Mouse (Mus musculus) intestine, embryonic 14.5 days (tissue): ENCODE results near the gene Rab5c. TPM values are rescaled to one million over a fixed set of nuclear protein-coding genes. Genes with fewer than 3 reads are reported as not detected.

Experiments
- ATAC-seq: fragments of 200-750 bp; cut with Nextera tagmentation; replicated peaks from 2 replicates; pipeline ENCODE4 v1.8.0; 2017; ENCODE audit warnings: low read depth, moderate number of reproducible peaks, moderate TSS enrichment, moderate library complexity; ENCODE audit not compliant: low FRiP score, low TSS enrichment
- DNase-seq: peaks from one replicate; pipeline ENCODE4 v3.0.0-alpha.2; 2018; ENCODE audit warnings: low spot score
- H3K27ac ChIP-seq: fragments of 300-500 bp; sonication (generic); 2 replicates; pipeline ENCODE4 v1.5.1; 2014; ENCODE audit warnings: low read depth, mild to moderate bottlenecking, control low read depth
- H3K27me3 ChIP-seq: fragments of 300-500 bp; sonication (generic); replicated peaks from 2 replicates; pipeline ENCODE4 v1.6.1; 2014; ENCODE audit warnings: low read length, control low read depth; ENCODE audit not compliant: control insufficient read depth, insufficient read depth
- H3K36me3 ChIP-seq: fragments of 300-500 bp; sonication (generic); 2 replicates; pipeline ENCODE4 v1.6.1; 2014; ENCODE audit warnings: low read length, control low read depth; ENCODE audit not compliant: control insufficient read depth, insufficient read depth
- H3K4me1 ChIP-seq: fragments of 300-500 bp; sonication (generic); replicated peaks from 2 replicates; pipeline ENCODE4 v1.6.1; 2014; ENCODE audit warnings: low read length, control low read depth, mixed read lengths; ENCODE audit not compliant: control insufficient read depth, insufficient read depth
- H3K4me2 ChIP-seq: fragments of 300-500 bp; sonication (generic); 2 replicates; pipeline ENCODE4 v1.6.1; 2014; ENCODE audit warnings: low read length
- H3K4me3 ChIP-seq: fragments of 300-500 bp; sonication (generic); 2 replicates; pipeline ENCODE4 v1.5.1; 2014; ENCODE audit warnings: low read depth, low read length, control low read depth, mixed read lengths
- H3K9ac ChIP-seq: fragments of 300-500 bp; sonication (generic); 2 replicates; pipeline ENCODE4 v1.6.1; 2014; ENCODE audit warnings: mild to moderate bottlenecking, low read length
- H3K9me3 ChIP-seq: fragments of 300-500 bp; sonication (generic); 2 replicates; pipeline ENCODE4 v1.6.1; 2016; ENCODE audit warnings: low read length, control low read depth; ENCODE audit not compliant: control insufficient read depth
- WGBS: fragments of 180-500 bp; shearing (Covaris S2); extraction: QIAGEN DNeasy Blood & Tissue Kit; methylation state at CpG from one replicate; pipeline ENCODE4 v1.1.7; 2014; 5-methylcytosine and 5-hydroxymethylcytosine counted together
- polyA plus RNA-seq: library from polyadenylated mRNA; unstranded; fragments of >200 nt; fragmentation: Nextera tagmentation; extraction: Ambion mirVana; gene quantifications from 2 replicates; pipeline ENCODE4 v1.2.1, GENCODE M21; 2014

The Rab5c gene
- polyA plus RNA-seq, 1 experiment from 2014 or later = 63.0 TPM

DNA sequence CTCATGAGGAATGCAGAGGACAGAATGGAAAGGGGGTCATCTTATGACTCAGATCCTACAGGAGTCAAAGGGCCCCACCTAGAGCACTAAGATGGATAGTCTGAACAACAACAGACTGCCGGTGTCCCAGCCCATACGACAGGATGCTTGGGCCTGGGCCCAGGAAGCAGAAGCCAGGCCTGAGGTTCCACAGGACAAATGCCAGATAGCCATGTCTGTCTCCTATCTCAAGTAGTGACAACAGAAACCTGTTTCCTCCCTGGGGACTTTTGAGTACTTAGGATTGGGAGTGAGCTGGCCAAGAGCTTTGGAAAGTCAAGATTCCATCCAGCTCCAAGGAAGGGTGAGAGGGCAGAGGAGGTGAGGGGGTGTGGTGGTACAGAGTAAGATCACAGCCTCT lies 66.1 kb downstream of the Rab5c start:
- H3K4me3 ChIP-seq = no peak overlapping the region
- H3K27me3 ChIP-seq = peaks cover 19% of the 10 kb centered on the region
- no peaks in the 10 kb centered on the region for H3K9me3 ChIP-seq
- no peak for DNase-seq
- WGBS = 49% methylated on average over 2 of the region's 2 CpGs
- H3K4me2 ChIP-seq = no peak overlapping the region
- no peak overlapping the region for H3K9ac ChIP-seq
- no peak for ATAC-seq
- no peaks in the 10 kb centered on the region for H3K4me1 ChIP-seq
- no peaks in the 10 kb centered on the region for H3K36me3 ChIP-seq
- no peak overlapping the region for H3K27ac ChIP-seq

DNA sequence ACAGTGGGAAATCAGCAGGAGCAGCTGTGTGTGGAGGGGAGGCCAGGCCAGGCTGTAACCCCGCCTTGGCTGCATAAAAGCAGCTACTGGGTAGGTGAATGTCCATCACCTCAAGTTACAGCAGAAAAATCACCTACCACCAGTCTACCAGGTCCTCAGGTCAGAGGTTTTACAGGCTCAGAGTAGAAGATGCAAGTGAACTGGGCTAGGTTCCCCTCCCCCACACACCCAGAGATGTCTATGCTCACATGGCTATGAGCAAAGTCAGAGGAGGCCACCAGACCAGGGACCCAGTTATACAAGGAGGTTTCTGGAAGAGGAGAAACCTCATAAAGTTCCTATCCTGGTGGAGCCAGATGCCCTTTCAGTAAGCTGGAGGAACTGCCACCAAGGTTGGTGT lies 67.0 kb downstream of the Rab5c start:
- H3K4me2 ChIP-seq = no peak overlapping the region
- H3K36me3 ChIP-seq = no peaks in the 10 kb centered on the region
- peaks cover 19% of the 10 kb centered on the region for H3K27me3 ChIP-seq
- no peak overlapping the region for H3K27ac ChIP-seq
- H3K4me3 ChIP-seq = no peak overlapping the region
- no peaks in the 10 kb centered on the region for H3K9me3 ChIP-seq
- no peak for DNase-seq
- no peak overlapping the region for H3K9ac ChIP-seq
- whole genome bisulfite sequencing = 85% methylated on average over 1 of the region's 1 CpGs
- no peak for ATAC-seq
- no peaks in the 10 kb centered on the region for H3K4me1 ChIP-seq

Other genes starting within 250 kb of the Rab5c start
- gene Acly, start 210.2 kb downstream of the Rab5c start, polyA plus RNA-seq = 164 and 177 TPM in 2 replicates
- 0.46 and 0.69 TPM in 2 replicates for gene Ttc25, start 192.6 kb downstream of the Rab5c start, polyA plus RNA-seq
- 34.7 and 39.2 TPM in 2 replicates for gene Cnp, start 163.3 kb downstream of the Rab5c start, polyA plus RNA-seq
- gene Nkiras2, start 119.0 kb downstream of the Rab5c start, polyA plus RNA-seq = 71.9 and 72.1 TPM in 2 replicates
- gene Dnajc7, start 118.0 kb downstream of the Rab5c start, polyA plus RNA-seq = 61.7 and 70.5 TPM in 2 replicates
- gene Zfp385c, start 45.8 kb downstream of the Rab5c start, polyA plus RNA-seq = 0.26 TPM in 1 of 2 replicates, not detected in the other
- 2.2 and 2.4 TPM in 2 replicates for gene Dhx58, start 33.9 kb downstream of the Rab5c start, polyA plus RNA-seq
- gene Kat2a, start 25.8 kb downstream of the Rab5c start, polyA plus RNA-seq = 55.5 and 60.0 TPM in 2 replicates
- gene Hspb9, start 24.4 kb downstream of the Rab5c start, polyA plus RNA-seq = 0.78 and 0.96 TPM in 2 replicates
- 0.27 and 0.41 TPM in 2 replicates for gene Kcnh4, start 21.7 kb upstream of the Rab5c start, polyA plus RNA-seq
- gene Hcrt, start 24.7 kb upstream of the Rab5c start, polyA plus RNA-seq = not detected in 2 replicates
- gene Ghdc, start 32.7 kb upstream of the Rab5c start, polyA plus RNA-seq = 3.5 and 3.6 TPM in 2 replicates
- gene Stat5b, start 112.5 kb upstream of the Rab5c start, polyA plus RNA-seq = 27.0 and 27.8 TPM in 2 replicates
- 5.3 and 5.5 TPM in 2 replicates for gene Stat5a, start 121.1 kb upstream of the Rab5c start, polyA plus RNA-seq
- gene Stat3, start 201.3 kb upstream of the Rab5c start, polyA plus RNA-seq = 36.6 and 42.9 TPM in 2 replicates
- gene Cavin1, start 232.7 kb upstream of the Rab5c start, polyA plus RNA-seq = 99.3 and 102 TPM in 2 replicates